Mouse (Mus musculus) forelimb bud, embryonic 11.5 days (tissue): ENCODE measurements at regions not wholly inside any gene's neighbourhood (a gene's known extent, or its start where the extent isn't known, plus 50 kb on each side); places are given as distances from the start of the nearest gene placed in this dataset.

Experiments used
- DNase-seq: peaks from one replicate; pipeline ENCODE4 v3.0.0-alpha.2; 2012; ENCODE audit warnings: low read depth, low spot score

DNA sequence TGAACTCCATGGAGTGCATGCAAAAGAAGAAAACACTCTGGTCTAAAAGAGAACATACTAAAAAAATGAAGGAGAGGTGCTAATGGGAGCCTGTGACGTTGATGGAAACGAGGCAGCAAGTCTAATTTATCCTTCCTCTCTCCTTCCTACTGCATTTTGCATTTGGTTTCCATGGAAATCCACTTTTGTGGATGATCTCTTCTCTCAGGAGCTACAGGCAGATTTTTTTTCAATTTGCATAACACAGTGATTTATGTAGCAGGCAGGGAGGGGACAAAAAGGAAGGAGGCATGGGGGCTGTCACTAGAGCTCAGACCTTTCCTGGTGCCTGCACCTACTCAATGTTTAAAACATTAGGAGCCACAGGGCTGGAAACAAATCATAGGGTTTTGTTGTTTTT is 167.7 kb upstream of the Atp10a start:
- DNase-seq: no peak
